Mouse (Mus musculus): ENCODE measurements at regions not wholly inside any gene's neighbourhood (a gene's known extent, or its start where the extent isn't known, plus 50 kb on each side); places are given as distances from the start of the nearest gene placed in this dataset.

DNA sequence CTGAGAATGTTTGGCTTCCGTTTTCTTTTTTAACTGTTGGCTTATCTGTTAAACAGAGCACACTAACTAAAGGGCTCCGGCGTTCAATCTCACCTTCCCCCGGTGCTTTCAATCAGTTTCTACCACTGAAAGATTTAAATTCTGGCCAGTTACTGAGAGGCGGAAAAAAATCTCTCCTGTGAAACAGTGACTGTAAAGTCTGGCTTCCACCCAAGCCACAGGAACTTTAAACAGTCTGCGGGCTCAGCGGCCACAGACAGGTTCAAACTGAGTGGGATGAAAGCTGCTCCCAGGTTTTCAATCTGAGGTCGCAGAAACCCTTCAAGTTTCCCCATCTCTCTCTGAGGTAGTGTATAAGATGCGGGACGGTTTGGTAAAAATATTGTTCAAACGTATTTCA is 538.2 kb upstream of the Gm11114 start:
- H3K36me3 ChIP-seq (ENCODE audit: control insufficient read depth, insufficient read depth, low read length): no peaks in the 10 kb centered on the region
- H3K4me3 ChIP-seq (ENCODE audit: low read depth, low read length): no peak overlapping the region
- DNase-seq (ENCODE audit: low spot score): no peak
- H3K4me1 ChIP-seq (ENCODE audit: control insufficient read depth, insufficient read depth, low read length): no peaks in the 10 kb centered on the region
- H3K27ac ChIP-seq (replicated peaks; ENCODE audit: low read depth, low read length): no peak overlapping the region
- H3K9ac ChIP-seq (ENCODE audit: low read length): no peak overlapping the region
- no peak overlapping the region for H3K4me2 ChIP-seq (ENCODE audit: low read depth, severe bottlenecking)
- no peak for ATAC-seq (ENCODE audit: insufficient number of reproducible peaks, low FRiP score, low TSS enrichment, low read depth)
- 84% methylated on average over 11 of the region's 11 CpGs for WGBS
- no peaks in the 10 kb centered on the region for H3K27me3 ChIP-seq (ENCODE audit: control insufficient read depth, insufficient read depth, low read length)
- no peaks in the 10 kb centered on the region for H3K9me3 ChIP-seq (ENCODE audit: control insufficient read depth, low read length)

DNA sequence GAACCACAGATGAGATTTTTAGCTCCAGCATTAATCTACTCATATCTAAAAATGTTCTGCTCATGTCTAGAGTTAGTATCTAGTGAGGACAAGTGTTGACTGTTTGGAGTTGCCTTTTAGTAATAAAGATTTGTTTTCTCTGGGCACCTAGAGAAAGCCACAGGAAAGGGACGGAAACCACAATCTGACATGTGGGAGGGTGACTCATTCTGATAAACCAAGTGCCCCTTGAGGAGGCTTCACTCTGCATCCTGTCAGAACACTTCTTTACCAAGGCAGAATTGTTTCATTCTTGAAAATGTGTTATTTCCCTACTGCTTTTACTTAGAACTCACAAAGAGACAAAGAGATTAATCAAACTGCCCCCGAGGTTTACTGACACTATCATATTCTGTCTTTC is 537.4 kb upstream of the Gm11114 start:
- H3K9me3 ChIP-seq (ENCODE audit: control insufficient read depth, low read length): no peaks in the 10 kb centered on the region
- ATAC-seq (ENCODE audit: insufficient number of reproducible peaks, low FRiP score, low TSS enrichment, low read depth): no peak
- DNase-seq (ENCODE audit: low spot score): no peak
- no peaks in the 10 kb centered on the region for H3K27me3 ChIP-seq (ENCODE audit: control insufficient read depth, insufficient read depth, low read length)
- no peak overlapping the region for H3K9ac ChIP-seq (ENCODE audit: low read length)
- no peak overlapping the region for H3K27ac ChIP-seq (replicated peaks; ENCODE audit: low read depth, low read length)
- WGBS: 74% methylated on average over 2 of the region's 2 CpGs
- H3K4me1 ChIP-seq (ENCODE audit: control insufficient read depth, insufficient read depth, low read length): no peaks in the 10 kb centered on the region
- H3K4me3 ChIP-seq (ENCODE audit: low read depth, low read length): no peak overlapping the region
- H3K4me2 ChIP-seq (ENCODE audit: low read depth, severe bottlenecking): no peak overlapping the region
- no peaks in the 10 kb centered on the region for H3K36me3 ChIP-seq (ENCODE audit: control insufficient read depth, insufficient read depth, low read length)

DNA sequence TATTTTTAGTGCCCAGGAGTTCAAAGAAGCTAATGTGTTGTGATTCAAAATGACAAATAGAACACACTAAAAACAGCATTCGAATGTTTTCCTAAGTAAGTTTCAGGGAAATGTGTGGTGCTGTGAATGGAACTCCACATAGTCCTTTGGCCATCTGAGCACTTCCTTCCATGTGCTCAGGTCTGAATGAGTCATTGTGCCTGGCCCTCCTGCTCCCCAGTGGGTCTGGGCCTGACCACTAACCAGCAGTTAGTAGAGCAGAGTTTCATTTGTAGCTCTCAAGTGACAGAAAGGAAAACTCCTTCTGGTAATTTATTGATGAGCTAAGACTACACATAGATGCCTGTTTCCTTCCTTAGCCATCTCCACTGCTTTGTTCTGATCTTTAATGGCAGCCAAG is 533.4 kb upstream of the Gm11114 start:
- no peaks in the 10 kb centered on the region for H3K27me3 ChIP-seq (ENCODE audit: control insufficient read depth, insufficient read depth, low read length)
- H3K9me3 ChIP-seq (ENCODE audit: control insufficient read depth, low read length): no peaks in the 10 kb centered on the region
- H3K36me3 ChIP-seq (ENCODE audit: control insufficient read depth, insufficient read depth, low read length): no peaks in the 10 kb centered on the region
- H3K4me2 ChIP-seq (ENCODE audit: low read depth, severe bottlenecking): no peak overlapping the region
- H3K4me3 ChIP-seq (ENCODE audit: low read depth, low read length): no peak overlapping the region
- no peak overlapping the region for H3K27ac ChIP-seq (replicated peaks; ENCODE audit: low read depth, low read length)
- DNase-seq (ENCODE audit: low spot score) (no peak), ATAC-seq (ENCODE audit: insufficient number of reproducible peaks, low FRiP score, low TSS enrichment, low read depth) (no peak)
- H3K9ac ChIP-seq (ENCODE audit: low read length): no peak overlapping the region
- WGBS: 82% methylated on average over 1 of the region's 1 CpGs
- H3K4me1 ChIP-seq (ENCODE audit: control insufficient read depth, insufficient read depth, low read length): no peaks in the 10 kb centered on the region

DNA sequence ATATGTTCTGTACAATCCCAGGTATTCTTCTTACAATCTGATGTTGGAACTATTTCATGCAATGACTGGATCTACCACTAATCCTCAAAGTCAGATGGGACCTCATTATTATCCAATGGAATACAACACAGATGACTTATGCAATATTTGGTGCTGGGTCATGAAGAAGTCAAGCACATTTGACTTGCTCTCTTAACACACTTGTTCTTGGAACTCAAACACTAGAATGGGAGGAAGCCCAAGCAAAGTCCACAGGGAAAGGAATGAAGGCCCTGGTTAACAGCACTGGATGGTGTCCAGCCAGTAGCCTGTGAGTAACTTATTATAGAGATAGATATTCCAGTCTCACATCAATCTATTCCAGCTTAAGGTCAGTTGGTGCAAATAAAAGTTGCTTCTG is 486.8 kb upstream of the Gm11114 start:
- no peaks in the 10 kb centered on the region for H3K27me3 ChIP-seq (ENCODE audit: control insufficient read depth, insufficient read depth, low read length)
- H3K4me3 ChIP-seq (ENCODE audit: low read depth, low read length): no peak overlapping the region
- H3K27ac ChIP-seq (replicated peaks; ENCODE audit: low read depth, low read length): no peak overlapping the region
- no peak for ATAC-seq (ENCODE audit: insufficient number of reproducible peaks, low FRiP score, low TSS enrichment, low read depth)
- no peaks in the 10 kb centered on the region for H3K9me3 ChIP-seq (ENCODE audit: control insufficient read depth, low read length)
- no peaks in the 10 kb centered on the region for H3K36me3 ChIP-seq (ENCODE audit: control insufficient read depth, insufficient read depth, low read length)
- H3K9ac ChIP-seq (ENCODE audit: low read length): no peak overlapping the region
- no peak for DNase-seq (ENCODE audit: low spot score)
- H3K4me2 ChIP-seq (ENCODE audit: low read depth, severe bottlenecking): no peak overlapping the region
- no peaks in the 10 kb centered on the region for H3K4me1 ChIP-seq (ENCODE audit: control insufficient read depth, insufficient read depth, low read length)

DNA sequence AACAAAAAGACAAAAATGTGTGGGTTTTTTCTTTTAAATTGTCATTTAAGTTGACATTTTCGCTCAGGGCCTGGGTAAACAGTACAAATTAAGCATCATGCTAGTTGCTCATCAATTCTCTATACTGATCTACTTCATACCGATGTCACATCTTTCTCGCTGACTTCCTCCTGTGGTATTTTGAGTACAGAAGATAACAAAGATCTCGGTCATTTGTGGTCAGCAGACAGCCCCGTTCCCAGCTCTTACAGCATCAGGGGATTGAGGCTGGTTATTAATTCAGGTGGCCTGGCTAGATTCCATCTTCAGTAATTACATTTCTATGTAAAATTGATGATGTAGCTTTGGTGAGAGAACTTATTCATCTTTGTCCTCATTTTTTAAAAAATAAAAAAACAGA is 483.6 kb upstream of the Gm11114 start:
- Histone ChIP-seq H3K4me2 (ENCODE audit: low read depth, severe bottlenecking) (no peak overlapping the region), H3K4me3 (ENCODE audit: low read depth, low read length) (no peak overlapping the region)
- WGBS: 93% methylated on average over 5 of the region's 5 CpGs

DNA sequence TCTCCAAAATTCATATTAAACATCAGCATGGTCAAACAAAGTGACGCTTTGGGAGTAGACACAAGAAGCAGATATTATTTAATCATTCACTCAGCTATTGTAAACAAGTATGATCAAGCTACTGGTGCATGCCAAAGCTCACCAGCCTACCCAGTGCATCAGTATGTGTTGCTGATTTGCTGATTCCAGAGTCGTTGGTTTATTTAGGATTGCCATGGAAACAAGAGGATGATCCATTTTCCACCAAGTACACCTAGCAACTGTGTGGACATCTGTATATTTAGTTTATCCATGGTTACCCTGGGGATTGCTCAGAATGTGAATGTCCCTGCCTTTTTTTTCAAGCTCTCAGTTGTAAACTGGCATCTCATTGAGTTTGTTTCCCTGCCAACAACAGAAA is 481.9 kb upstream of the Gm11114 start:
- Histone ChIP-seq H3K9me3 (ENCODE audit: control insufficient read depth, low read length) (no peaks in the 10 kb centered on the region), H3K4me2 (ENCODE audit: low read depth, severe bottlenecking) (no peak overlapping the region), H3K27me3 (ENCODE audit: control insufficient read depth, insufficient read depth, low read length) (no peaks in the 10 kb centered on the region), H3K36me3 (ENCODE audit: control insufficient read depth, insufficient read depth, low read length) (no peaks in the 10 kb centered on the region), H3K9ac (ENCODE audit: low read length) (no peak overlapping the region), H3K27ac (replicated peaks; ENCODE audit: low read depth, low read length) (no peak overlapping the region), H3K4me3 (ENCODE audit: low read depth, low read length) (no peak overlapping the region), H3K4me1 (ENCODE audit: control insufficient read depth, insufficient read depth, low read length) (no peaks in the 10 kb centered on the region)
- DNase-seq (ENCODE audit: low spot score) (no peak), ATAC-seq (ENCODE audit: insufficient number of reproducible peaks, low FRiP score, low TSS enrichment, low read depth) (no peak)
- 79% methylated on average over 2 of the region's 2 CpGs for WGBS

More for the DNA sequence above, 483.6 kb upstream of the Gm11114 start:
- H3K36me3 ChIP-seq (ENCODE audit: control insufficient read depth, insufficient read depth, low read length): no peaks in the 10 kb centered on the region
- H3K27ac ChIP-seq (replicated peaks; ENCODE audit: low read depth, low read length): no peak overlapping the region
- H3K4me1 ChIP-seq (ENCODE audit: control insufficient read depth, insufficient read depth, low read length): no peaks in the 10 kb centered on the region
- ATAC-seq (ENCODE audit: insufficient number of reproducible peaks, low FRiP score, low TSS enrichment, low read depth) (no peak), DNase-seq (ENCODE audit: low spot score) (no peak)
- H3K9ac ChIP-seq (ENCODE audit: low read length): no peak overlapping the region
- H3K9me3 ChIP-seq (ENCODE audit: control insufficient read depth, low read length): no peaks in the 10 kb centered on the region
- no peaks in the 10 kb centered on the region for H3K27me3 ChIP-seq (ENCODE audit: control insufficient read depth, insufficient read depth, low read length)

DNA sequence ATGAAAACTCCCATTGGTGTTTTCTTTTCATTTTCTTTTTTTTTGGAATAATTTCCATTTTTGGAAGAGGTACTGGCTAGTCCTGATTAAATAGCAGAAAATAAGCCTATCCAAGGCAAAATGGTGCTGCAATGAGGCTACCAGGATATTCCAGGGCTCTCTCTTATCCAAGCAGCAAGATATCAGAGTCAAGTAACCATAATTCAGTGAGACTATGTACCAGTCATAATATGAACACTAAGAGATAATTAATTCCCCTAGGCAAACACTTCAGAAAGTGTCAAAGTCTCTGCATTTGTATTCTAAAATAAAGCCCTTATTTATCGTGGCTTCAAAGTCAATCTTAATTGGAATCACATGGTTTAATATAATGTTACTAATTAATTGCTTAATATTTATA is 475.1 kb upstream of the Gm11114 start:
- no peaks in the 10 kb centered on the region for H3K9me3 ChIP-seq (ENCODE audit: control insufficient read depth, low read length)
- WGBS: 64% methylated on average over 1 of the region's 1 CpGs
- H3K4me2 ChIP-seq (ENCODE audit: low read depth, severe bottlenecking): no peak overlapping the region
- H3K4me3 ChIP-seq (ENCODE audit: low read depth, low read length): no peak overlapping the region
- H3K4me1 ChIP-seq (ENCODE audit: control insufficient read depth, insufficient read depth, low read length): no peaks in the 10 kb centered on the region
- H3K9ac ChIP-seq (ENCODE audit: low read length): no peak overlapping the region
- ATAC-seq (ENCODE audit: insufficient number of reproducible peaks, low FRiP score, low TSS enrichment, low read depth) (no peak), DNase-seq (ENCODE audit: low spot score) (no peak)
- H3K36me3 ChIP-seq (ENCODE audit: control insufficient read depth, insufficient read depth, low read length): no peaks in the 10 kb centered on the region
- H3K27ac ChIP-seq (replicated peaks; ENCODE audit: low read depth, low read length): no peak overlapping the region
- H3K27me3 ChIP-seq (ENCODE audit: control insufficient read depth, insufficient read depth, low read length): no peaks in the 10 kb centered on the region

DNA sequence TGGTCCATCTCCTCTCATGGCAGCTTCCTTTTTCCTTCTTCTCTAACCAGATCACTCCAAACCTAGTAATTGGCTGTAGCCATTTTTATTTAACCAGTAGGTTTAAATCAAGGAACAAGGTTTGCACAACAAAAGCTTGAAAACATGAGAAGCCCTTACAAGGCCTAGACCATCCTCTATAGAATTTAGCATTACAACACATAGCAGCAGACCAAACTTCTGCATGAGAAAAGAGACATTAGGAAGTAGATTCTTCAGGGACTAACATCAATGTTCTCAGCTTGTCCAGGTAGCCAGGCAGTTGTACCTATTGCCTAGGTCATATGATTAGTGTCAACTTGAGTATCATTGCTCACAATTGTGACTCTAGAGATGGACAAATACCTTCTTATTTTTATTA is 468.6 kb upstream of the Gm11114 start:
- Histone ChIP-seq H3K27me3 (ENCODE audit: control insufficient read depth, insufficient read depth, low read length) (no peaks in the 10 kb centered on the region), H3K9ac (ENCODE audit: low read length) (no peak overlapping the region), H3K4me2 (ENCODE audit: low read depth, severe bottlenecking) (no peak overlapping the region), H3K9me3 (ENCODE audit: control insufficient read depth, low read length) (no peaks in the 10 kb centered on the region), H3K4me1 (ENCODE audit: control insufficient read depth, insufficient read depth, low read length) (no peaks in the 10 kb centered on the region), H3K27ac (replicated peaks; ENCODE audit: low read depth, low read length) (no peak overlapping the region), H3K36me3 (ENCODE audit: control insufficient read depth, insufficient read depth, low read length) (no peaks in the 10 kb centered on the region), H3K4me3 (ENCODE audit: low read depth, low read length) (no peak overlapping the region)
- ATAC-seq (ENCODE audit: insufficient number of reproducible peaks, low FRiP score, low TSS enrichment, low read depth) (no peak), DNase-seq (ENCODE audit: low spot score) (no peak)

DNA sequence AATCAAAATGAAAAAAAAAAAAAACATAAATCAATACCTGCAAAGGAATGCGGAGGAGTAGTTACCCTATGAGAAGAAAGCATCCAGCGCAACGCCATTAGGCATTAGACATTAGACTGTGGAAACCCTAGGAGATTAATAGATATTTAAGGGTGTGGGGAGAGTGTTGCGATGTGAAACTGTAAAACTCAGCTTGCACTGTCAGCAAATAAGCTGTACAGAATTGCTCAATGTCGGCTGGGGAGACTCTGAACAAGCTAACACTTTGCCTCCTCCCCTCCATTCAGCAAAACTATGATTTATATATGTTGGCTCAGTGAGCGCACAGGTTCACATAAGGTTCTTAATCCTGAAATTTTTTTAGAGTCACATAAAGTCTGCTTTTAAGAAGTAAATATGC is 451.0 kb upstream of the Gm11114 start:
- H3K4me2 ChIP-seq (ENCODE audit: low read depth, severe bottlenecking): no peak overlapping the region
- no peak overlapping the region for H3K9ac ChIP-seq (ENCODE audit: low read length)
- no peaks in the 10 kb centered on the region for H3K9me3 ChIP-seq (ENCODE audit: control insufficient read depth, low read length)
- no peak for DNase-seq (ENCODE audit: low spot score)
- H3K27me3 ChIP-seq (ENCODE audit: control insufficient read depth, insufficient read depth, low read length): no peaks in the 10 kb centered on the region
- no peak for ATAC-seq (ENCODE audit: insufficient number of reproducible peaks, low FRiP score, low TSS enrichment, low read depth)
- 75% methylated on average over 6 of the region's 6 CpGs for WGBS
- no peak overlapping the region for H3K27ac ChIP-seq (replicated peaks; ENCODE audit: low read depth, low read length)
- no peaks in the 10 kb centered on the region for H3K36me3 ChIP-seq (ENCODE audit: control insufficient read depth, insufficient read depth, low read length)
- H3K4me3 ChIP-seq (ENCODE audit: low read depth, low read length): no peak overlapping the region
- no peaks in the 10 kb centered on the region for H3K4me1 ChIP-seq (ENCODE audit: control insufficient read depth, insufficient read depth, low read length)
